Mouse (Mus musculus): ENCODE measurements around the gene Rarres2.

DNA sequence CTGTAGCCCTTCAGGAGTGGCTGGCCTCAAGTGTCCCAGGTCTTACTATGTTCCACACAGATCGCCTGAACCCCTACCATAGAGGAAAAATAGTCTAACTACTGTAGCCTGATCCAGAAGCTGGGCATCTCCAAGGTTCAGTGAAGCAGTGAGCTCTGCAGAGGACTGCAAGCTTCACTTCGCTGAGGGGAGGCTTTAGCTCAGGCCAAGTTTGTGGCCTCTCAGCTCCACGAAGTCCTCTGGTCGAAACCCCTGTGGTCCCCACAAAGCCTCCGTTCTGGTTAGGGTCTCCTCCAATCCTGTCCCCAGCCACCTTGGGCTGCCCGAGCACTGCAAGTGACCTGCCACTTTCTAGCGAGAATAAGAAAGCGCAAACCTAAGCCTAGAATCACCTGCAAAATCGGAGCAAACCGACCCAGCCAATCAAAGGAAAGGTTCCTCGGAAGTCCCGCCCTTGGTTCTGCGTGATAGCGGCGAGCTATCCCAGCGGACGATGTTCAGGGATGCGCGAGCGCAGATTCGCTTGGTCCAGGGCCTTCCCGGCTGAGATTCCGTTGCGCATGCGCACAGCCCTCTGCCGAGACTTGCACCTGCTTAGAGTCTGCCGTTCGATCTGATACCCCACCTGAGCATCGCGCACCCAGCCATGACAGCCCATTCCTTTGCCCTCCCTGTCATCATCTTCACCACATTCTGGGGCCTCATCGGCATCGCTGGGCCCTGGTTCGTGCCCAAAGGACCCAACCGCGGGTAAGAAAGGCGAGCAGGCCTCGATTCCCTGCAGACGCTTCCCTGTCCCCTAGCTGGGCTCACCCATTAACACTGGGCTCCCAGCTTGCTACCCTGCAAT, 35.3 kb downstream of the Rarres2 start, which contains the start of gene Atp6v0e2:
- TF ChIP-seq POLR2A (IDR thresholded peaks at IDR 0.05; ENCODE audit: low read depth, low read length) (no peak), MEF2A (IDR thresholded peaks at IDR 0.05; ENCODE audit: borderline replicate concordance, low read depth, low read length) (no peak)

All from CH12.LX (cell line).